Mouse (Mus musculus) cortical plate, adult 2 months (tissue): Measurements from ENCODE around the gene Plekha6.

Experiments
- CTCF ChIP-seq: fragments of 200-500 bp; IDR thresholded peaks from 2 replicates; pipeline ENCODE4 v1.5.1; 2011; ENCODE audit warnings: mild to moderate bottlenecking, control low read depth, low read length; ENCODE audit not compliant: insufficient read depth; ENCODE audit errors: extremely low read depth
- POLR2A ChIP-seq: fragments of 200-500 bp; IDR thresholded peaks from 2 replicates; pipeline ENCODE4 v1.6.1; 2011; ENCODE audit warnings: mild to moderate bottlenecking, low read length, control low read depth; ENCODE audit not compliant: insufficient read depth; ENCODE audit errors: extremely low read depth

GRCm38 (mm10) chr1:133264367-133264766 is 100.4 kb downstream of the Plekha6 start:
- TF ChIP-seq CTCF = no peak
- TF ChIP-seq POLR2A = no peak
